Mouse (Mus musculus) heart, postnatal 0 days (tissue): Measurements from ENCODE around the gene Tgm2.

ENCODE experiments used
- CTCF ChIP-seq: IDR thresholded peaks from 2 replicates; pipeline ENCODE4 v1.5.1; 2016; ENCODE audit warnings: antibody characterized with exemption, control low read depth, low read depth
- EP300 ChIP-seq: IDR thresholded peaks from 2 replicates; pipeline ENCODE4 v1.6.1; 2016; ENCODE audit warnings: antibody characterized with exemption, low read depth

- TF ChIP-seq EP300, result no peak
- no peak for TF ChIP-seq CTCF
Measured at GRCm38 (mm10) chr2:158186206-158186871, 40.1 kb upstream of the Tgm2 start.
